Mouse (Mus musculus): ENCODE results near the gene Rxfp2.
A peak's percentile ranks its signal among the peaks of the same experiment; 100 is the strongest.

Rxfp2 gene

GRCm38 (mm10) chr5:150018656-150019055 lies at the start of gene Rxfp2:
TSS of gene Rxfp2 (plus strand) at chr5:150018675.
- no peak for DNase-seq

DNA sequence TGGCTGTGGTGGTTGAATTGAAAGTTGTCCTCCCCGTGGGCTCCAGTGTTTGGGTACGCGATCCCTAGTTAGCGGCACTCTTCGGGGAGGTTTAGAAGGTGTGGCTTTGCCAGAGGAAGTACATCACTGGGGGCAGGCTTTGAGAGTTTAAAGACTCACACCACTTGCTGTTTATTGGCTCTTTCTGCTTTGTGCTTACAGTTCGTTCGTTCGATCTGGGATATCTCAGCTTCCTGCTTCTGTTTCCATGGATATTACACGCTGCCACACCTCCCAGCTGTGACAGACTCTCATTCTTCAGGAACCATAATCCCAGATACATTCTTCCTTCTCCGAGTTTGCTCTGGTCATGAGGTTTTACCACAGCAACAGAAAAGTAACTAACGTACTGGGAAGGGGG lies 48.2 kb upstream of the Rxfp2 start:
- no peak for DNase-seq

- DNase-seq: no peak
Observed at GRCm38 (mm10) chr5:149977027-149977426, 41.4 kb upstream of the Rxfp2 start.

DNA sequence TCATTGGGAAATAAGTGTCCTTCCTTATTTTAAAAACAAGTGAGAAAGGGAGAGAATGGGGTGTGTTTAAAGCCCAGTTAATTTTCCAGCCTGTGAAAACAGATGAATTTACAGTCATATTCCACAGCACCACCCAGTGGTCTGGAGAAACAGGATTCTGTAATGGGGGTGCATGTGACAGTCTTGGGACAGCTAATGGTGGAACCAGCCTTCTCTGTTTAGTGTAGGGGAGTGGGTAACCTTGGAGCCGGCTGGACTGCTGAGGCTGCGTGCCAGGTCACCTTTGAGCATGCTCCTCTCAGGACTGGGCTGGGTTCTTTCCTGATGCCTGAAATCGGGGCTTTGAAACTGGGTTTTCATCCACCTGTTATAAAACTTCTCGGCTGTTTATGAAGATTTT lies 34.9 kb upstream of the Rxfp2 start:
- peak; percentile 17 for DNase-seq

GRCm38 (mm10) chr5:149994578-149994977 lies 23.9 kb upstream of the Rxfp2 start:
- DNase-seq: no peak

GRCm38 (mm10) chr5:149996614-149997013 lies 21.9 kb upstream of the Rxfp2 start:
- no peak for DNase-seq

DNA sequence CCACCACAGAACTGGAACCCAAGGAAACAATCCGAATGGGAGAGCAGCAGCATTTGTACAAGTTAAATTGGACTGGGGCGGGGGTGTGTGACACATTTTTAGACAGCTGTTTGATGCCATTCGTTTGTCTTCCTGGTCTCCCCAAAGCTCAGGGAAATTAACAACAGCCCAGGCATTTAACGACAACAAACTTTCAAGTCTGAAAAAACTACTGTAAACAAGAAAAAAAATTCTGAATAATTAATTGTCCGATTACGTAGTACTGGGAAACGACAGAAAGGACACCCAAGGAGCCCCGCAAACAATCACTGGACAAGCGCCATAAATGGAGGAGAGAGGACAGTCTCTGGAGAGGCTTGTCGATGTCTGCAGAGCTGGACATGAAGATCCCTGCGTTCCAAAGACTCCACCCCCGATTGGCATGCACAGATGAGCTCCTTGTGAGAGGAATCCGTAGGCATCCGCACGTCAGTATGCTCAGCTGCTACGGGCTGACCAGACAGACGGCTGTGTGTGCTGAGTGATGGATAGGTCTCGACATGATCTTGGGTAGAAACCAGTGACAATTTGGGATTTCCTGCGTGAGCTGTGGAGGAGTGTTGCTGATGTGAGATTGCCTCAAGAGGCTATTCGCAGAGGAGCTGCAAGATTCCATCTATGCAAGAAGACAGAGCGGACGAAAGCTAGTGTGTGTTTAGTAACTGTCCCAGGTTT lies 21.0 kb upstream of the Rxfp2 start:
- peak; percentile 32 for DNase-seq

- no peak for DNase-seq
Observed at GRCm38 (mm10) chr5:149998311-149998710, 20.2 kb upstream of the Rxfp2 start.

GRCm38 (mm10) chr5:150005355-150005754 lies 13.1 kb upstream of the Rxfp2 start:
- no peak for DNase-seq

- DNase-seq: no peak
Observed at GRCm38 (mm10) chr5:150016861-150017260, 1.6 kb upstream of the Rxfp2 start.

DNA sequence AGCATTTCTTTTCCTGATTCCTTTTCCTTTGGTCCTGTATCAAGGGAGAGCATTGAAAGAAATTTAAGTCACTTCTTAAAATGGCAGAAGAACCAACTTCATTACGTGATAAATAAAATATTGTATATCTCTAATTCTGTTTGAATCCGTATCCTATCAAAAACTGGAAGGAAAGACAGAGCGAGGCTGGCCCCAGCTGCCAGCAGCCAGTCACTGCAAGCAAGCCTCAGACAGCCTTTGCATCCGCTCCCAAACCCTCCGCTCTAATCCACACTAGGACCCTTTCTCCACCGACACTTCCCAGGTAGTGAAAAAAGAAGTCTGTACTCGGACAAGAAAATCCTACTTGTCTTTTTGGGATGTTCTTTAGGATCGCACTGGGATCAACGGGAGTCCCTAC lies 803 bp upstream of the Rxfp2 start:
- no peak for DNase-seq

DNA sequence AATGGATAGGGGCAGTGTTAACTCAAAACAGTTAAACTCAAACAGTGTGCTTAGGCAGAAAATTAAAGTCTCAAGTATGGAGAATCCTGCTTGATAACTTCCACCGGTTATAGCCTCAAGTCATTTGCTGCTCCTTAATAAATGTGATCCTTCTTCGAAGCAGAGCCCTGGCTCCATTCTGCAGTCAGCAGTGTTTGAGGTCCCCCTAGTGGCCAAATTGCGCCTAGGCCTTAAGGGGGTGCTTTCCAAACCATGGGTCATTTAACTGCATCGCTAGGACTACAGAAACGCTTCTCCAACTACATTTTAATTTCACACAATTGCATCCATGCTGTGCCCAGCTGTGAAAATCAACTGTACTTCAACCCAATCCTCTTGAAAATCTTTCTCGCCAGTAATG lies 2.4 kb downstream of the Rxfp2 start:
- DNase-seq: peak; percentile 66

DNA sequence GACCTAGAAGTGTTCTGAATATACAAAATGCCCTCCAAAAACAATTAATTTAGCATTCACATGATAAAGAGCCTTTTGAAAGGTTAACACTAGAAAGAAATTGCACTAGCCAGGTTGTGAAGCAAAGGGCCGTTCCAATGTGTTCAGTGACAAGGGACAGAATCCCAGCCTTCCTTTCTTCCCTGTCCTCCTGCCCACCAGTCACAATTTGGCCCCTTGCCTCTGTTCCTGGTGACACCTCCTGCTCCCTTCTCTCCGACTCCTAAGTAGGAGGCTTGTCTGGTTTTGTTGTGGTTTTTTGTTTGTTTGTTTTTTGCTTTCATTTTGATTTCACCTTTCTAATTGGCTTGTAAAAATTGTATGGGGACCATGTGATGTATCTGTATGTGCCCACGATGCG lies 3.3 kb downstream of the Rxfp2 start:
- no peak for DNase-seq

- DNase-seq: no peak
Observed at GRCm38 (mm10) chr5:150022556-150022955, 4.1 kb downstream of the Rxfp2 start.

- DNase-seq: no peak
Observed at GRCm38 (mm10) chr5:150023476-150023875, 5.0 kb downstream of the Rxfp2 start.

DNA sequence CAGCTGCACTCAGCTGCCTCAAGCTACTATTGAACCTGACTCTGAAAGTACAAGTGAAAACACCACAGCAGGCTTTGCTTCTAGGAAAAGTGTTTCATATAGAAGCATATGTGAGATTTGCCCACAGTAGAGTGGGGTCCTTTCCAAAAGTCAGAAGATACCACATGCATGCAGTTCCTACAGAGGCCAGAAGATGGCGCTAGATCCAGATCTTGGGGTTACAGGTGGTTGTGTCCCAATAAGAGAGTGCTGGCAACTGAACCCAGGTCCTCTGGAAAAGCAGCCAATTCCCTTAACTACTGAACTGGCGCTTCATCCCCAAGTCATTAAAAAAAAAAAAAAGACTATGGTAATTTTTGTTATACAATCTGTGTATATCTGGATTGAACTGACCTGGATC lies 5.7 kb downstream of the Rxfp2 start:
- DNase-seq: no peak

GRCm38 (mm10) chr5:150024901-150025300 lies 6.4 kb downstream of the Rxfp2 start:
- DNase-seq: no peak

DNA sequence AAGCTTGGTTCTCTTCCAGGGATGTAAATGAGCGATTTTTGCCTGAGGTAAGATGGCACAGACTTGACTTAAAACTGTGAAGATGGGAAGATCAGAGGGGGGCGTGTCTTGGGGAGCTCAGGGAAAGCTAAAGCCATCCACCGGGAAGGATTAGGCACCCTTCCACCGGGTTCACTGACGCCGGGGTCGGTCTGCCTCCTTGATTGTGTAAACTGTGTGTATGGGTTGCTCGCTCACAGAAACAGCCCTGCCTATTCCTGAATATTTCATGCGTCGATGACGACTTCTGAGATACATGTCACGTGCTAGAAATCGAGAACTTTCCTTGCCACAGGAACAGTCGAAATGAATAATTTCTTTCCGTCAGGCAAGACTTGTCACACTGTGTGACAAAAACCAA lies 6.9 kb downstream of the Rxfp2 start:
- no peak for DNase-seq

DNA sequence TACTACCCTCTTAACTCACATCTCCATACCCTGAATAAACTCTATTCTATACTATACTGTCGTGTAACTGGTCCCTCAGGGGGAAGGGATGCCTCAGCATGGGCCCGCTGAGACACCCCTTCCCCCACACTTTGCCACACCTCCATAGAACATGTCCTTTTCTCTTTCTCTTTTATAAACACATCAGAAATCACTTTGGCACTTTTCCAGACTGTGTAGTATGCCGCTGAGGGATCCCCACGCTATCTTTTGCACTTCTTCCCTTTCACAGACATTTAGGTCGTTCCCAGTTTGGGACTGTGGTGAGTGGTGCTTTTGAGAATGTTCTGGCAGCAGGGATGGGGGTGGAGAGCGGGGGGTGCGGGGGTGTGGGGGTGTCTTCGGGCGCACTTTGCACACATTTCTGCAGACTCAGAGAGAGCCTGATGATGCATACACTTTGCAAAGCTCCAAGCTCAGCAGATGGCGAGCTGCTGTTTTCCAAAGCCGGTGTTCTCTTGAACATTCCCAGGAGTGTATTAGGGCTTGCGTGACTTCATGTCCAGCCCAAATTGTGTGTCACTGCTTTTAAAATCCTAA lies 8.1 kb downstream of the Rxfp2 start:
- DNase-seq: peak; percentile 84

DNA sequence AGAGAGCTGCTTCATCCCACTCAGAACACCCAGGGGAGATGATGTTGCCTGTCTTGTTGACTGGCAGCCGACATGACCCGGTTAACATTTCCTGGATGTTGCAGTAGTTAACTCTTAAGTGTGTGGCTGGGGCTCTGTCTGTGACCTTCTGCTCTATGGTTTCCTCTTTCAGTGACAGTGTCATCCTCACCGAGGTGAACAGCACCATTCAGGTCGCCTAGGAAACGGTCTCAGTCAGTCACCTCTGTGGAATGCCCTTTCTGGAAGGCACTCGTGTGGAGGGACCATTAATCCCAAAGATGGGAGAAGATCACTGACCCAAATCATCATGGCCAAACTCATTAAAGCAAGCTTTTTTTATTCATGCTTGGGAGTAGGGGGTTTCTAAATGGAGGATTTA lies 12.7 kb downstream of the Rxfp2 start:
- no peak for DNase-seq

DNA sequence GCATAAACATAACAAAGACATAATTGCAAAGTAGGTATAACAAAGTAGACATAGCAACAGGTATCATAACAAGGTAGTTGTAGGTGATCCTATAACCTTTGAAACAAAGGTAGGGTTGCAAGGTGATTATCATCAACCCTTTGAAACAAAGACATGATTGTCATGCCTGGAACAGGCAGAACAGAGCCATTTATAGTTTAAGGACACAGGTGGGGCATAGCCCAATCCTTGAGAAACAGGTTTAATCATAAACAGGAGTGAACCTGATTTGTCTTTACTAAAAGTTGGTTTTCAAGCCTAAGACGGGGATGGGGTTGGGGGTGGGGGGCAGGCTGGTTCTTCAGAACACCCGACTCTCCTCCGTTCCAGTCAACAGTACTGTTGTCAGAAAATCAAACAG lies 13.2 kb downstream of the Rxfp2 start:
- no peak for DNase-seq

DNA sequence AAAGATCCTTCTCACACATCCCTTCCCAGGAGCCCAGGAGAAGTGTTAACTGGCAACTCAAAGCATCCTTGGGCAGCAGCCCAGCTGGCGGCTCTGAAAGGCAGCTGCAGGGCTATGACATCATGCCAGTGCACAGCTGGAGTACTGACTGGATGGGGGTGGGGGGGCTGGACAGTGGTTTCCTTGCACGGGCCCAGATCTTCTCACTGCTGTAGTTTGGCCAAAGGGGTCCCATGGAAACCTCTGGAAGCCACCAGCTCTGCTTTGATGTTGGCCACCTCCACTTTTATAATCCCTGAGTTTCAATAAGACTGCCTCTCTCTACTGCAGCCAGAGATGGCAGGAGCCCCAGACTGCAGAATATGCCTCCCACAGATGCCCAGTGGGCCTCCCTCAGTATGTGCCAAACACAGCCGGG lies 13.6 kb downstream of the Rxfp2 start:
- DNase-seq: peak; percentile 26

GRCm38 (mm10) chr5:150036286-150036685 lies 17.8 kb downstream of the Rxfp2 start:
- no peak for DNase-seq

DNA sequence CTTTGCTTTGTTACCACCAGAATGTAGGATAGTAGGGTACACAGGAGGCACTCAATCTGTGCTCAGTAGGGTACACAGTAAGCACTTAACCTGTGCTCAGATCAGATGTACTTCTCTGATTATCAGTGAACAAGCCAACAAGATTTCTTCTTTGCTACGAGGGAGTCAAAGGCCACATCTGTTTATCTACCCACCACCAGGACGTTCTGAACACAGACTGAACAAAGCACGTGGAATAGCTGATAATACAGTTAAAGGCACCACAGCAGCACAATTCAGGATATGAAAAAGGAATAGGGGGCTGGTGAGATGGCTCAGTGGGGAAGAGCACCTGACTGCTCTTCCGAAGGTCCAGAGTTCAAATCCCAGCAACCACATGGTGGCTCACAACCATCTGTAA lies 18.4 kb downstream of the Rxfp2 start:
- no peak for DNase-seq

GRCm38 (mm10) chr5:150044533-150044932 lies 26.1 kb downstream of the Rxfp2 start:
- DNase-seq: no peak
